Mouse (Mus musculus): Measurements from ENCODE around the gene Btbd9.

DNA sequence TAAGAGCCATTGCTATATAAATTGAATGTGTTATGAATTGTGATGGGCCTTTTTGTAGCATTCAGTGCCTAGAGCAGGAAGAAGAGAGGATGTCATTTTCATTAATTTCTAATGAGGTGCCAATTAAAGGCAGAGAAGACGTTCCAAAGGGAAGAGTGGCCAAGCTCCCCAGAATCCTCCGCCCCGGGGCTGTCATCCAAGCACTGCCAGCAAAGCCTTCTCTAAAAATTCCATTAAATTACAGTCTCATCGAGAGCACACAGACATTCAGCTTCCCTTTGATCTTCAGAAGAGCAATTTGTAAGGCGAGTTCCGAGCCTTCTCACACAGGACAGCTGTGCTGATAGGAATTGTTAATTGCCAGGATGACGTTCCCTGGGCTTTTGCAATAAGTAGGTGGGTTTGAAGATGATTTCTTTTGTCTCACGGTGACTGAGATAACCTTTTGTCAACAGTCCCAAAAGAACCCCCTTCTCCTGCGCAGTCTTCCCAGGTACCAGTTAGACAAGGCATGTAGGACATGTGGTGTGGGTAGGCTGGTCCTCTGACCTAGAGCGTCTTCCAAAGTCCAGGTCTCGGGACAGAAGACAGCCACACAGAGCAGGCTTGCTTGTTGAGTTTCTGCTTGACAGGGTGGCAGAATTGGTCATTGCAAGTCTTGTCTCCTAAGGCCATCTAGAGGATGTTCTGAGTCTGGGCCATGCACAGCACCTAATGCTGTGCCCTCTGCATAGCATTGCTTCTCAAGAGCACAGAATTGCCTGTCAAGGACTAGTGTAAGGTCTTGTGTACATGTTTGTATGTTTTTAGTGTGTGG, 381.5 kb downstream of the Btbd9 start:
- TF ChIP-seq CTCF (IDR thresholded peaks at IDR 0.05; ENCODE audit: low read depth) (peak; percentile 57), EP300 (IDR thresholded peaks at IDR 0.05; ENCODE audit: low read depth) (no peak)

All from heart, postnatal 0 days (tissue).